Mouse (Mus musculus) kidney, postnatal 10 days (tissue): ENCODE results near the gene Ciz1.

ENCODE experiments used
- DNase-seq: peaks from one replicate; pipeline ENCODE4 v3.0.0; 2021; ENCODE audit warnings: mixed read lengths

The Ciz1 gene

DNA sequence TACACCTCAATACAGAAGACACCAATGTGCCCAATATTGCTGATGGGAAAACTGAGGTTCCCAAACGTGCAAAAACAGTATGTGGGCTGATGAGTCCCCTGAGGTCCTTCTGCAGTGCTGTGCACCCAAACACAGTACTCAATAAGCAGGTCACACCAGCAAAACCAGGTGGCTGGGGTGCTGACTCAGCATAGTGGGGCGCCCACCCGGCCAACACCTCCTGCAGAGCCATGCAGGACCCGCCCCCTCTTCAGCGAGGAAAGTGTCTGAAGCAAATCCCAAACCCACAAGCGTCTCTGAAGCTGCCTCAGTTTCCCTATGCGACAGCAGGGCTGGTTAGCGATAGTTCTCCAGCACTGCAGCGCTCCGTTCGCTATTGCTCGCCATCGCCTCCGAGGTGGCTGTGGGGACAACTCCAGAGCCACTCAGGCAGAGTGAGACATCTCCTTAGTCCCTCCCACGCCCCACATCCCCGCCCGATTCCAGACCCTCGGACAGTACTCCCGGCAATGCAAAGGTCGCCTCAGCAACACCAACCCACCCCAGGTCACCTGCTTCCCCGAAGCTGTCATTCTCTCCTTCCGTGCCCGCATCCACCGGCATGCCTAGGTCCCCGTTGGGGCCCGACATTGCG lies 29.1 kb downstream of the Ciz1 start:
- DNase-seq = no peak

DNA sequence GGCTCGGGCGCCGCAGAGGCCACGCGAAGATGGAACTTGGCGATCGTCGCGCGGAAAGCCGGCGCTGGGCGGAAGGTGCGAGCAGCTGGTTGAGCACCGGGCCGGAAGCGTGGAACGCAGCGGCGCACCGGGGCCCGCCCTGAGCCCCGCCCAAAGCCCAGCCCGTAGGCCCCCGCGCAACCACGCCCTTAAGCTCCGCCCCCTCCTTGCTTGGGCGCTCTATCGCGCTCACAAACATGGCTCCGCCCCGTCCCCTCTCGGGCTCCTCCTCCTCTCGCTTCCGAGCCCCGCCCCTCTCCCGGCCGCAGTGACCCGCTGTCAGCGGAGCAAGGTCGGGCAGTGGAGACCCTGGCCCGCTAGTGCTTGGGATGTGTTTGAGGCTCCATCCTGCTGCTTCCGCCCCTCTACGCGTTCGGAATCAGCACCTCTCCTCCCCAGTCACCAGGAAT lies 29.7 kb downstream of the Ciz1 start, which contains the start of gene 1110008P14Rik:
1110008P14Rik (minus strand) TSS at position 164 of the 449 bp plus-strand sequence.
- DNase-seq = peak; percentile 97

DNA sequence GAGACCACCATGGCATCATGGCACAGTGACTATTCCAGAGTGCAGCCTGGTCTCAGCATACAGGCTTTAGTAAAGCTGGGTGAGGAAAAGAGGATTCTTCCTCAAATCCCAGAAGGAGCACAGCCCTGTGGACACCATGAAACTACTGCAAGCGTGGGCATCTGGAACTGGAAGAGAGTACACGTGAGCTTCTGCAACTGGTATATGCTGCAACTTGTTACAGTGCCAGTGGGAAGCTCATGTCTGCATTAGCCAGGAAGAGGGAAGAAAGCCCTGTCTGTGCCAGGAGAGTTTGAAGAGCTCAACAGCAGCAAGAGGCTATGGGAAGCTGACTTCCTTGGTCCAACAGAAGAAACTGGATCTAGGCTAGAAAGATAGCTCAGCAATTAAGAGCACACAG lies 30.6 kb downstream of the Ciz1 start:
- DNase-seq = no peak

DNA sequence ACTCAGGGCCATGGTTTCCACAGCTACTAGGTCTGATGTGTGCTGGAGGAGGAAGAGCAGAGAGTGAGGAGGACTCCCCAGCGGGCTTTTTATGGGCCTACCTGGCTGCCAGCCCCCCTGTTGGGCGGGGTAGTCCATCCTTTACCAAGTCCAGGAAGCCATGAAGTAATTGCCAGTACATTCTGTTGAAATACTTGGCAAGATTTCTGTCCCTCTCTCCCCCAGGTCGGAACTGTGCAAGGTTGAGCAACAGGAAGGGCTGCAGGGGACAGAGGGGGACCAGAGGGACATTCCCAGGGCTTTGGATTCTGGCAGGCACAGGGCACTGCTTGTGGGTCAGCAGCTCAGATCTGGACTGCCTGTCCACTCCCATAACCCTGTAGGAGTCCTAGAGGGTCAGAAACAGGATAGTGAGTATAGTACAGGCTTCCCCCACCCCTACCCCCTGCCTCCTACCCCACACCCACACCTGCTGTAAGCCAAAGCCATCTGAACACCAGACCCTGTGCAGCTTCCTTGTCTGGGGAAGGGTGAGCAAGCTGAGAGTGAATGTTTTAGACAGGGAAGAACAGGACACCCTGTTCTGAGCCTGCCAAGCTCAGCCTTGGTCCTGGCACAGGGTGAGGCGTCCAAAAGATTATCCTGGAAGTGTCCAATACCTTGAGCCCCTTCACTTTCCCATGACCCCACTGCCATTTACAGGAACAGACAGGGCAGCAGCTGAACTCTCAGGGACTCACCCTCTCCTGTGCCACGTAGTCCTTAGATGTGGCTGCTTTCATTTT lies 35.8 kb downstream of the Ciz1 start, which contains the start of gene Lcn2:
Lcn2 (minus strand) TSS at position 547 of the 785 bp plus-strand sequence.
- no peak for DNase-seq

DNA sequence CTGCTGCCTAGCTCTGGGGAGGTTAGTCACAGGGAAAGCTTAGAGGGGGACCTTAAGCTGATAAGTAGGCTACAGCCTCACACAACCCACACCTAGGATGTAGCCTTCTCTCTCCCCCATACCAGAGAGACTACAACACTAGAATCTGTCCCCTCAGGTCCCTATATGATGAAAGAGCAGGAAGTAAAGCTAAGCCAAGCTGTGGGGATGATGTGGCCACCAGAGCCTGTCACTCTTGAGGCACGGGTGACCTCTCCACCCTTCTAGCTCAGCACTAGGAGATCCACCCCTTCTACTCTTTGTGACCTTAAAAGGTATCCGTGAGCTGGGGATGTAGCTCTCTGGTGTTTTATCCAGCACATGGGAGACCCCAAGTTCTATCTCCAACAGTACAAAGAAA lies 37.0 kb downstream of the Ciz1 start:
- no peak for DNase-seq

DNA sequence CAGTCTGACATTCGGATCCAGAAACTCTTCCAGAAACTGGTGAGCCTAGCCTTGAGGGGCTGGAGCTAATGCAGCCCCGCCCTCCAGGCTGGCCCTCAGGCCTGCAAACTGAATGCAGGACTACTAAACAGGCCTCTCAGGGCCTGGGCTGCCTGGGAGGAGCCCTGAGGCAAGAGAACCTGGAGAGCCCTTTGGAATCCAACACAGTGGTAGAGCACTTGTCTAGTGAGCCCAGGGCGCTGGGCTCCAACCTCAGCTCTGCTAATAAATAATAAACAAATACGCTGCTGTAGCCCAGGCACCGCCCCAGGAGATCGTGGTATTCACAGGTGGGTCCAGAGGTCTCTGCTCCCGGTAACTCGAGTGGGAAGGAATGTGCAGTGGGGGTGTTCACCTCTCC lies 38.7 kb downstream of the Ciz1 start:
- peak; percentile 59 for DNase-seq

DNA sequence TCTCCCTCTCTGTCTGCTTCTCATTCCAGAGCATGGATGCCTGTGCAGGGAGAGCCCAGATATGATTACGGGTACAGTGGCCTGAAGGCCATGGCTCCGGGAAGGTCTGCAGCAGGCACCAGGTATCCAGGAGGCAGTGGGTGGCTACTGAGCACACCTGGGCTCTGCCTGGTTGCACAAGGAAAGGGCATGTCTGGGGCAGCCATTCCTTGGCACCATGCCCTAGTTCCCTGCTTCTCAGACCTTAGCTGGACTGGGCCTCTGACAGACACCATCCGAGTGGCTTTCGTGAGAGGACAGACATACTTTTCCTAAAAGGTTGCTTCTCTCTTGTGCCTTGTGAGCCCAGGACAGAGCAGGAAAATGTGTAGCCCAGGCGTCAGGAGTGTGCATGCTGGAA lies 39.9 kb downstream of the Ciz1 start:
- DNase-seq = peak; percentile 84

DNA sequence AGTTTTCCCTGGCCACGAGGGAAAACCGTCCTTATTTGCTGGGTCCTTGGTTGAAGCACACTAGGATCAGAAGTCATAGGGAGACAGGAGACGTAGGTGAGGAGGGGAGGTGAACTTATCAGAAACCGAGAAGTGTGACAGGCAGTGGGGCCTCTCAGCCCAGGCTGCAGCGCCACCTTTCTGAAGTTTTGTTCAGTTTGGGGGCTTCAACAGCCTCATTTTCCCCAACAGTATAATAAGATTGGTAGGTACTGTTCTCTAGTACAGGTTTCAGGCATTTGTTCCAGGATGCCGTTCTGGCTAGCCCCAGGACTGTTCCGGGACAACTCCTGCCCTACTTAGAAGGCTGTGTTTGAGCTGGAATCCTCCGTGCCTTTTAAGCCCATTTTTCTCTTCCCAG lies 42.8 kb downstream of the Ciz1 start:
- peak; percentile 72 for DNase-seq

DNA sequence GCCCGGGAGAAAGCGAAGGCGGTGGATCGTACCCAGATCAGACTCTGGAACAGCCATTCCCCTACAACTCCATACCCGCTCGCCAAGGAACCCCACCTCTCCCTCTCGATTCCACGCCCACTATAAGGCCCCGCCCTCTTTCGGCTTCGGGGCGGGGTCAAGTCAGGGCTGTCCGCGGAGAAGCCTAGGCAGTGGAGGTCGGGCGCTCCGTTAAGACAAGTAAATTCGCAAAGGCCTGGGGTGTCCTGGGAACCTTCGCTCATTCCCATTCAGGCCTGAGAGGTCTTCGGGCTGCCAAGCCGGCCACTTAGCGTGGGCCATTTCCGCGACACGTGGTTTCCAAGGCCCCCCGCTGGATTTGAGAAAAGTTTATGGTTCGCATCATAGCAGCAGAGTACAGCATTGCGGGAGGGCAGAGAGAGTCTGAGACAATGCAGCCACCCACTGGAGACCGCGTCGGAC lies 43.4 kb downstream of the Ciz1 start, which contains the start of gene Ptges2:
Ptges2 (plus strand) TSS at position 413 of the 462 bp plus-strand sequence.
- peak; percentile 94 for DNase-seq

DNA sequence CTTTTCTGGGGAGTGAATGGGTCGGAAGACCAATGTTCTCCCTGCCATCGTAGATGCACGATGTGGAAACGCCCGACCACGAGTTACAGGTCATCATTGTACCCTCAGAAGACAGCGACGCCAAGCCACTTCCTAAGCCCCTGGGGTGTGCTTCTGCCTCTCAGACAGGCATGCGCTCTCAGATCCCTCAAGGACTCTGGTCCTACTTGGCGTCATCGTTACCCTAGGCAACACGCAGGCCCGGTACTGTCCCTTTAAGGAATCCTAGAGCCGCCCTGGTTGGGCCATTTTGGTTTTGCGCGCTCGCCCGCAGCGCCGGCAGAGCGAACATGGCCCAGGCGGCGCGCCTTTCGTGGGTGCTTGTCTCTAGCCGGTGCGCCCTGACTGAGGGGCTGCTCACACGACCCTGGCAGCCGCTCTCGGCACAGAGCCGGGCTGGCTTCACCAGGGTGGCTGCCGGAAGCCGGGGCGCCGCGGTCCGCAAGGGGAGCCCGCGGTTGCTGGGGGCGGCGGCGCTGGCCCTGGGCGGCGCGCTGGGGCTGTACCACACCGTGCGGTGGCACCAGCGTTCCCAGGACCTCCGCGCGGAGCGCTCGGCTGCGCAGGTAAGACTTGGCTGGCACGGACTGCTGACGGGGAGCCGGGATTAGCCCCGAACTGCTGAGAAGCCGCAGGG lies 44.0 kb downstream of the Ciz1 start:
- DNase-seq = peak; percentile 95

DNA sequence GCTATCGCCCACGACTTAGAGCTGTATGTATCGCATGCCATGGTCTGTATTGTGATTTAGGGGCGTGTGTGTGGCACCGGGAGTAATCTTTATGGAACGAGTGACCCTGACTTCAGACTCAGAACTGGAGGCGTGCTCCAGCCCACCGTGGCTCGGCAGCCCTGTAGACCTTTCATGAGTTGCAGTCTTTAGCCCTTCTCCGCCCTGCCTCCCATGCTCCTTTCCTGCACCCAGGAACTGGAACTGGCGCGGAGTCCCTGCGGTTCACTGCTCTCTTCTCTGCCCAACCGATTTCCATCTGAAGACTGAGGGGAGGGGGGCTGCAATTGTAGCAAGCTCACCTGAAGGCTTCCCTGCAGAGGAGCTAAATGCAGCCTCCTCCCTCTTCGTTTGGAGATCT lies 44.6 kb downstream of the Ciz1 start:
- DNase-seq = peak; percentile 46

DNA sequence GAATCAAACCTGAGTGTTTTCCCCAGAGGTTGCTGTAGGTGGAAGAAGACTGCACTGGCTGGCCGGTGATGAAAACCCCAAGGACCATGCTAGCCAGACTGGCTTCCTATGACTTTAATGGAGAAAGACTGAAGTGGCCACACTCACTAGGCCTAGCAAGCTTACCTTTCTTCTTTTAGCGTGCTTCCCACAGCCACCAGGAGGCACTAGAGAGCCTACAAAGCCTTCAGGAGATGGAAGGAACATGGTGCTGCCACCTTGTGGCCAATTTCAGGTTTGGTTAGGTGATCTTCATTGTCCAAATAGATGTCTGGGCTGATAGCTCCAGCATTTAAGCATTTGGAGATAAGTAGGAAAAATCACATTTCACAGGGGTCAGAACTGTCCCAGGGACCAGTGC lies 52.5 kb downstream of the Ciz1 start:
- peak; percentile 98 for DNase-seq

DNA sequence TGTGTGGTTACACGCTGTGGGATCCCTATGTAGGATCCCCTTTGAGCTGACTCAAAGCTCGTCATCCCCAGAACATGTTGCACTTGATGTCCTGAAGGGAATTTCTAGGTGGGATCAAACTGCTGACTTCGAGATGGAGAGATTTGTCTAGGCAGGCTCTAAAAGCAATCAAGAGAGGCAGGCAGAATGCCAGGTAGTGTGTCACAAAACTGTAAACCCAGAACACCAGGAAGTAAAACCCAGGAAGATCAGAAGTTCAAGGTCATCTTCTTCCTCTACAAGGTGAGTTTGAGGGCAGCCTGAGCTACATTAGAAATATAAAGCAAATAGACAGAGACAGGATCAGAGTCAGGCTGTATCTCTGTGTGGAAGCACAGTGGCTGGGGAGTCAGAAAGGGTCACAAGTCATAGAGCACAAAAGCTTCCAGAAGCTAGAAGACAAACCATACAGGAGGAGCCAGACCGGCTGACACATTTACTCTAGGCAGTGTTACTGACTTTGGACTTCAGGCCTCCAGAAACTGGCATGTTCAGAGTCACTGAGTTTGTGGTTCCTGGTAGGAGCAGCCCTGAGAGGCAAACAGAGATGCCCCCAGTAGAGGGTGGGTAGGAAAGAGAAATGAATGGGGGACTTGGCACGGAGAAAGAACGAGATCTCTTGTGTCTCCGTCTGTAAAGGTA lies 55.2 kb downstream of the Ciz1 start:
- DNase-seq = no peak

DNA sequence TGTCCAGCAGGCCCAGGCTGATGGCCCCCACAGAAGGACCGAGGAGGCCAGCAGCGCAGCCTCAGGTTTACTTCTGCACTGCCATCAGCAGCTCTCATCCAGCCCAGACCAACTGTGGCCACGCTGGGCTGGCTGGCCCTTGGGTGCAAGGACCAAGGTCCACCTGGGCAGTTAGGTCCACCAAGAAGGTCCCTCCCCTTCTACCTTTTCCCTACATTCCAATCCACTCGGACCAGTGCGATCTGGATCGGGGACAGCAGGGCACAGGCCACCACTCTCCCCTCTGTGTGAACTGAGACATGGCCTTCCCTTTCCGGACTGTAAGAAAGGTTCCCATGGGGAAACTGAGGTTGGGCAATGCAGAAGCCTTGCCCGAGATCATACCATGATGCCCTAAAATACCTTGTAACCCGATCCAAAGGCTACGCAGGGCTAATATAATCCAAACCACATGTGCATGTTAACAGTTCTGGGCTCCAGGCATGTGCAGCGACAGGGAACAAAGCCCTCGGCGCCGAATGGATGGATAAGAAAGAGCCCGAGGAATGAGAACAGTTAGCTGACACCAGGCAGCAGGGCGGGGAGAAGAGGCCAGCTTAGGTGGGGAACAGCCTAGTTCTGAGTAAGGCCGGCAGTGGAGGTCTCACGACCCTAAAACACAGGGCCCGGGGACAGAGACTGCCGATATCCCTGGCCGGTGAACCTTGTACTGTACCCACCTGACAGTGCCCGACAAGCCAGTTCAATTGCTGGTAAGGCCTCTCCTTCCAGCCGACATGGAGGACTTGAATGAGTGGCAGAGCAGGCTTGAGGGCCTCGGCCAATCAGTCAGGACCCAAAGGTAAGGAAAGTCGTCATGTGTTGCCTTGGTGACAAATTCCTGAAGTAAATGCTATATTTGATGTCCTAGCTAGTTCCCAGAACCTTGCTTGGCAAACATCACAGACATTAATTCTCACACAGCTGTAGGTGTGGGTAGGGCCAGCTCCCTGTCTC lies 56.6 kb downstream of the Ciz1 start:
- peak; percentile 81 for DNase-seq

DNA sequence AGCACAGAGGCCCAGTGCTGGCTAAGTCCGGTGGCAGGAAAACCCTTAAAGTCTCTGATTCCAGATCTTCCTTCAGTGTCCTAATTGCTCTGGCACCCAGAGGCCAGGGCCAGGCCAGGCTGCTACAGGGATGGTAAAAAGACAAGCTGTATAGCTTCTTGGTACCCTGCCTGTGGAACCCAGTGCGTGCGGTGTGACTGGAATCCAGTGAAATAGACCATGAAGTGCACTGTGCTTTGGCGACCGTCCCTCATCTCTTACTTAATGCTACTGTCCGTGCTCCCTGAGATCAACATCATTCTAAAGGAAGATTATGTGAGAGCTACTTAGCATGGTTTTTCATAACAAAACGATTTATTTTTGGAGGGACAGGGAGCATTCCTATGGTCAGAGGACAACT lies 59.3 kb downstream of the Ciz1 start:
- no peak for DNase-seq

DNA sequence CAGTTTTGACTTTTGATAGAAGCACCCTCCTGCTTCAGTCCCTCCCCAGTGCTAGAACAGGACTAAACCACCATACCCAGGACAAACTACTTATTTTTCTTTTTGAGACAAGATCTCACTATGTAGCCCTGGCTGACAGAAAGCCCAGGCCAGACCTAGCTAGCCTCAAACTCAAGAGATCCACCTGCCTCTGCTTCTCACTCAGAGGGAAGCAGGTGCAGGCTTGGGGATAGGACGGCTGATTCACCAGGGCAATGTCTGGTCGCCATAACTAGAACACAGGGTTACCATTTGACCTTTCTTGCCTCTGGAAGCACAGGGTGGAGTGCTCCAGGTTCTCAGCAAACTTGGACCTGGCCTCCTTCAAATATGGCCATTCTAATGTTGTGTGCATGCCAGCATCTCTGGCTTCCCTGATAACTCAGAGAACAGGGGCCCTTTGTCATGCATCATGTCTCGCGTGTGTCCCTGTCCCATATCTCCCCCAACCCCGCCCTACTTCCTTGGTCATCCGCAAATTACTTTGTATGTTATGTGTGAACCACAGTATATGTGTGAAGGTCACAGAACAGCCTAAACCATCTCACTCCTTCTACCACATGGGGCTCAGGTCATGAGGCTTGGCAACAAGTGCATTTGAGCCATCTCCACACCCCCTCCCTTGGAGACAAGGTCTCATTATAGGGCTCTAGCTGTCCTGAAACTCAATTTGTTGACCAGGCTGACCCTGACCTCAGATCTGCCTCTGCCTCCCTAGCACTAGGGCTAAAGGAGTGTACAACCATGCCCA lies 60.8 kb downstream of the Ciz1 start:
- DNase-seq = no peak

DNA sequence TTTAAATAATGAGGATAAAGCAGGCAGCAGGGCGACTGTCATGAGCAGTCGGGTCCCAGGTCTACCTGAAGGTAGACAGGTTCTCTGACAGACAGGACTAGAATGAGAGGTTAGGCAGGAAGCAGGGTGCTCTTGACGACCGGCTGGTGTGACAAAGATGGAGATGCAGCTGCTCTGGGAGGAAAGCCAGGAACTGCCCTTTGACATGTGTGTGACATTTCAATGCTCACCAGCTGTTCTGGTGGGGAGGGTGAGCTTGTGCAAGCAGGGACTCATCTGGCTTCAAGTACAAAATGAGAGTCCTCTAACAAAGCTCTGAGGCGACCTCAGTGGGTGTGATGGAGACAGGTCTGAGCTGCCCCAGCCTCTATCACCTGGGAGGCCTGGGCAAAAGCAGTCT lies 61.8 kb downstream of the Ciz1 start:
- DNase-seq = peak; percentile 75

DNA sequence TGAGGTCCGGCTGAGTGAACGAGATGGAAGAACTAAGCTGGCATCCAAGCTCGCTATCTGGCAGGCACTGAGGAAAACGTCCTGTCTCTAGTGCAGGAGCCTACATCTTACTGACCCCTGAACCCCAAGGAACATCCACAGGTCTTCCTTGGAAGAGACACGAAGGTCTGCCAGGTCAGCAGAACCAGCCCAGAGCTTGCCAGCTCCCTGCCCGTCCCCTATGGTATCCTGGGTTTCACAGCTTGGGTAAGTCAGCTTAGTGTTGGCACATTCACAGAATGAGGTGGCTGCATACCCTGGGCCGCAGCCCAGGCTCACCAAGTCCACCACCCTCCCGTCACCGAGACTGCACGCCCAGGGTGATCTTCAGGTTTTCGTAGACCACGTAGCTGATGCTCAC lies 63.7 kb downstream of the Ciz1 start:
- no peak for DNase-seq

DNA sequence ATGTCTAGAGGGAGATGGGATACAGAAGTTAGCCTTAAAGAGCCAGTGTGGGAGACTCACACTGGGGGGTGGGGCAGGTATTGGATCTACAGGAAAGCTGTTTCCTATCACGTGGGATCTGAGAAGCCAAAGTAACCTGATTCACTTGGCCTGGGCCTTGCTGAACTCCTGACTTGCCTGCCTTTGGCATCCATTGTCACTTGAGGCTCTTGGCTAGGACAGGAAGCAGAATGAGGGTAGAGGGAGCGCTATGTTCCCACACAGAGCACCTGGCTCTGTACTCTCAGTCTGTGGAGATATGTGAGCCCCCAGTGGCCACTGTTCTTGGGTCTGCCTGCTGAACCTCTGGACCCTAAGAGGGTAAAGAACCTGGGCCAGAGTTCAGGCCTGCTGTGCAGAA lies 64.4 kb downstream of the Ciz1 start:
- no peak for DNase-seq

DNA sequence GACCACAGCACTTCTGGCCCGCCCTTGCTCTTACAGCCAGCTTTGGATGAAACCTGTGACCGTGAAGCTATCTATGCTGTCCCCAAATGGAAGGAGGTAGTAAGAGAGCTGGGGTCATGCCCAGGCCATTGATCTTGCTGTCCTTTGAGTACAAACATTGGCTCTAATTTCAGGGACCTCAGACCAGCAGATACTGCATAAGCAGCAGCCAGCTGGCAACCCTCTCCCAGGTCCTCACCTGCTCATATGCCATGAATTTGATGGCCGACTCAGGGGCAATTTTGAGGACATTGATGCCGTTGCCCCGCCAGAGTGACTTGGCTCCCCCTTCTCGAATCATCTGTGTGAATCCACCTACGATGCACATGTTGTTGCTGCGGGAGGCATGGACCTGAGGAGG lies 65.4 kb downstream of the Ciz1 start:
- DNase-seq = no peak
